Mouse (Mus musculus) ovary, postnatal 36 days (tissue): ENCODE measurements around the gene Hip1r.
A peak's percentile ranks its signal among the peaks of the same experiment; 100 is the strongest.

Source experiments
- DNase-seq: peaks from one replicate; pipeline ENCODE4 v3.0.0; 2022; ENCODE audit warnings: low spot score, mixed read lengths

Gene Hip1r

GRCm38 (mm10) chr5:123997211-123997751 is 23.9 kb downstream of the Hip1r start:
- DNase-seq: no peak

DNA sequence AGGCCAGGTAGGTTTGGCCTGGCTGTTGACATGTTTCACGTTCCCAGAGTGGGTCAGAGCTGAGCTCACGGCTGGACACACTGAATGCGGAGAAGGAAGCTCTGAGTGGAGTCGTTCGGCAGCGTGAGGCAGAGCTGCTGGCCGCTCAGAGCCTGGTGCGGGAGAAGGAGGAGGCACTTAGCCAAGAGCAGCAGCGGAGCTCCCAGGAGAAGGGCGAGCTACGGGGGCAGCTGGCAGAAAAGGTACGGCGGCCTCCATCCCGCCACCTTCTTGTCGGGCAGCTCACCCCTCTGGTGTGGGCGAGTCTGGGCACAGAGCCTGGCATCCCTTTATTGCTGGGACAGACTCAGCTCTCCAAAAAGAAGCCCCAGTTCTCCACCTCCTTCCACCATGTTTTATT is 24.4 kb downstream of the Hip1r start:
- DNase-seq: no peak

DNA sequence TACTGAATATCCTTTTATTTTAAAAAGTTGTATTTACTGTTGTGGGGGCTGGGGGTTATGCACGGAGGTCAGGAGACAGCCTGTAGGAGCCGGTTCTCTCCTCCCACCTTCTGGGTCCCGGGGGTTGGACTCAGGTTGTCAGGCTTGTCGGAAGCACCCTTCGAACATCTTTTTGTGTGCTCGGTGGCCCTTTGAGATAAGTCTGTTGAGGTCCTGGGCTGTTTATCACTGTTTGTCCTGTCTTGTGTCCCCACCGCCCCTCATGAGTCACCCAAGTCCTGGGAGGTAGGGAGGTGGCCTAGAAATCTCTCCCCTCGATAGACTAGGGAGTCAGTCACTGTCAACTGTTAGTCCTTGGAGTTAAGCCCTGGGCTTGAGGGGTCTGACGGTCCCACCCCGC is 24.9 kb downstream of the Hip1r start:
- no peak for DNase-seq

GRCm38 (mm10) chr5:124000824-124001223 is 27.4 kb downstream of the Hip1r start:
- peak; percentile 84 for DNase-seq

DNA sequence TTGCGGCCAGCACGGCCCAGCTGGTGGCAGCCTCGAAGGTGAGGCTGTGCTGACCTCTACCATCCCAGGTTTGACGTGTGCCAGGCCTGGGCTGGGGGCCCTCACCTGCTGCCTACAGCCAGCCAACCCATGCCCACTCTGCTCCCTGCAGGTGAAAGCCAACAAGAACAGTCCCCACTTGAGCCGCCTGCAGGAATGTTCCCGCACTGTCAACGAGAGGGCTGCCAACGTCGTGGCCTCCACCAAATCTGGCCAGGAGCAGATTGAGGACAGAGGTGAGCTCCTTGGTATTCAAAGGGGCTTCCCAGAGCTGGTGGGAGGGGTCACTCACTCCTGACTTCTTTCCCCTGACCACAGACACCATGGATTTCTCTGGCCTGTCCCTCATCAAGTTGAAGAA is 27.8 kb downstream of the Hip1r start:
- no peak for DNase-seq

DNA sequence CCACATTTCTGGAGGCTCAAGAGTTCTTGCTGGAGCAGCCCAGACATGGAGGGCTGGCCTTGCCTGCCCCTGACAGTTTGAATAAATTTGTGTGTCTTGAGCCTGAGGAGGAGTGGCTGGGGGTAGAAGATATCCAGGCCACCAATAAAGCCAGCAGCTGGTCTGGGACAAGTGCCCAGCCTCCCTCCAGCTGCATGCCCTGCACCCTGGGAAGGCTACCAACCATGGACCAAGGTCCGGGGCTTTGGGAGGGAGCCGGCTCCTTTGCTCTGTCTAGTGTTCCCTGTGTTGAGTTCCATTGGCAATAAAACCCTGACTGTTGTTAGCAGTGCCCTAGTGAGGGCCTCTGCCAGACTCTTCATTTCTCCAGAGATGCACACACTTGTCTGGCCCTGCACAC is 29.4 kb downstream of the Hip1r start:
- DNase-seq: peak; percentile 60

- no peak for DNase-seq
These were observed 29.9 kb downstream of the Hip1r start for GRCm38 (mm10) chr5:124003375-124003774.

- DNase-seq: peak; percentile 49
These were observed 31.1 kb downstream of the Hip1r start for GRCm38 (mm10) chr5:124004356-124005150.

- no peak for DNase-seq
These were observed 31.7 kb downstream of the Hip1r start for GRCm38 (mm10) chr5:124005151-124005500.

- no peak for DNase-seq
These were observed 32.2 kb downstream of the Hip1r start for GRCm38 (mm10) chr5:124005591-124005990.

DNA sequence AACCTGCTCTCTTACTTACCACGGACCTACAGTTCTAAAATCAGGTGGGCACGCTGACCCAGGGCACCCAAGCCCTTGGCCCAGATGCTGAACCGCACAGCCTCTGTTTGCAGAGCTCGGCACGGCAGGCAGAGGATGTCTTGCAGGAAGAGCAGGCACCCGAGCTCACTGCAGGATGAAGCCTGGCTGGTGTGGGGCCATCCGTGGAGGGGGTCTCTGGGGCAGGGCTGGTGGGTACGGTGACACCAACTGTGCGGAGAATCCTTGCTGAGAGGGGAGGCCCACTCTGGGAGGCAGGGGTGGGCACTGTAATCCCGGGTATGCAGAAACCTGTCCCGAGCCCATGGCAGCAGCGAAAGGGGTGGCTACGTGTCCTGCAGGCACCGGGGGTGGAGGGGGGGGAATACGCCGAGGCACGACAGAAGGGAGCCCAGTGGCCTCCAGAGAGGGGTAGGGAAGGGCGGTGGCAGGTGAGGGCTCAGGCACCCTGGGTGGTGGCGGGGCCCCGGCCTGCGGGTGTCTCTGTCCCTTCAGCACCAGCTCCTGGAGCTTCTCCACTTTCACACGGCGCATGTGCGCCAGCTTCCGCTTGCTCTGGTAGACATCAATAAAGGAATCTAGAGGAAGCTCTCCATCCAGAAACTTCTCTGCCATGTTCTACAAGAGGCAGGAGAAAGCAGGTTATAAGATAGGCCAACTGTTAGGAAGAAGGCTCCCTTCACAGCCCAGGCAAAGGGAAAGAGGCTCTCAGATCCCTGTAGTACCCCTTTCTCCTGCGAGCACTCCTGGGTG is 32.9 kb downstream of the Hip1r start:
- DNase-seq: no peak

DNA sequence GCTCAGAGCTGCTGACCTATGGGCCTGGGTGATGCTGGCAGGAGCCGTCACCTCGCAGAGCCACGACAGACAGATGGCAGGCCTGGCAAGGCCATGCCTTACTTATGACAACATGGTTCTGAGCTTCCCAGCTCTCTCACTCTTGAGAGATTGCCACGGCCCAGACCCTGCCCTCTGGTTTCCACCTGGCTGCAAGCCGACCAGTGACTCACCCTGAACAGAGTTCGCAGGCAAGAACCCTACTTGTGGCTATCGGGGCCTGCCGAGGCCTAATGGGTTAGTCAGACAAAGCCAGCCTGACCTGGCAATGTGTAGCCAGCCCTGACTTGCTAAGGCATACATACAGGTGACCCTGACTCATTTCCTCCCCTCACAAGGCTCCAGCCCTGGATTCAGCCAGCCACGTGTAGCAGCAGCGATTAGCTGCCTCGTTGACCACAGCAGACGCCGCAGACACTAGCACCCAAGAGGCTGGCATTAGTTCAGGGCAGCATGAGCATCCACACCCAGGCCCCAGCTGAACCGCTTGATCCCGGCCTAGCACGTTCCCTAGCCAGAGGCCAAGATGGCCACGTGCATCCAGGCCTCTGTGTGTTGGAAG is 33.6 kb downstream of the Hip1r start:
- DNase-seq: peak; percentile 46

DNA sequence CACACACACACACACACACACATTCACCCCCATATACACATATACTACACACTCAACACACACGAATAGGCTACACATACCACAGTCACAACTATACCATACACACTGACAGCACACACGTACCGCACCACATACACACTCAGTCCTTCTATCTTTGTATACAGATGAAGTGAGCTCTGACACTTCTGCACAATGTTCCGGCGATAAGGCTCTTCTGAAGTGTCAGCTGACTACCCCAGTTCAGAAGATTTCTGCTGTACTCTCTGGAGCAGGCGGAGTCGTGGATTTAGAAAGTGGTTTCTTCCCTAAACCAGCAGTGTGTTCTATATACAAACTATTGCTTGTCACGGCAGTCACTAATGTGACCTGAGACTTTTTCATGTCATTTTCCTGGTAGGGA is 36.6 kb downstream of the Hip1r start:
- DNase-seq: no peak

- DNase-seq: peak; percentile 60
These were observed 37.7 kb downstream of the Hip1r start for GRCm38 (mm10) chr5:124010910-124011655.

GRCm38 (mm10) chr5:124011927-124012326 is 38.5 kb downstream of the Hip1r start:
- DNase-seq: no peak

GRCm38 (mm10) chr5:124012885-124013284 is 39.5 kb downstream of the Hip1r start:
- DNase-seq: no peak

DNA sequence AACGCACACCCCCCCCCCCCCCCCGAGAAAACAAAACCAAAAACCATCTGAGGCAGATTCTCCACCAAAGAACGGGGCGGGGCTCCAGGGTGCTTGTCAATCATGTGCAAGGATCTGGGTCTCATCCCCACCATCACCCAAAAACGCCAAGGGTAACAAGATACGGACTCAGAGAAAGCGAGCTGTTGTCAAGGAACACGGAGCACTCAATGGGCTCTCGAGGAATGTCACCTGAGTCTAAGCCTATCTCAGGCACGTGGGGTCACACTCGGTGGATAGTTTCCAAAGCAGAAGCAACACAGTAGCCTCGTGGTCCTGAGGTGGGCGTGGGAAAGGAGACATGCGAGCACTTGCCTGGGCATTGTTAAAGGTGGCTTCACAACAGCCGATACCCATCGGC is 40.3 kb downstream of the Hip1r start:
- no peak for DNase-seq

- DNase-seq: no peak
These were observed 40.8 kb downstream of the Hip1r start for GRCm38 (mm10) chr5:124014180-124014579.

DNA sequence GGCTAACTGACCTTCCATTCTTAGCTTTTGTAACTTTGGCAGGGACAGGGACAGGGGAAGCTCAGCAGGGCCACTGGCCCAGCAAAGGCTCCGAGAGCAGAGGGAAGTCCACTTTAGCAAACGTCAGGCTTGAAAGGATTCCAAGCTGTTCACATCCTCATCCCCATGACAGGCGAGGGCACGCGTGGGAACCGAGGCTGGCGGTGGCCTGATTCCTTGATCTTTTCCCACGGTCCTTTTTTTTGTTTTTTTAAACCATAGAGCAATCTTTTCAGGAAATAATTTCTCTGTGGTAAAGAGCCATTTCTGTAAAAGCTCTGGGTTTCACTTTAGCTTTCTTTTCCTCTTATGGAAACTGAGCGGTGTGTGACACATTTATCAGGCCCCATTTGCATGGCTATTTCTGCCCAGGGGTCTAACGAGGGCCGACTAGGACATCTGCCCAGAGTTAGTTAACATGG is 41.4 kb downstream of the Hip1r start:
- DNase-seq: no peak

- no peak for DNase-seq
These were observed 42.3 kb downstream of the Hip1r start for GRCm38 (mm10) chr5:124015727-124016126.

DNA sequence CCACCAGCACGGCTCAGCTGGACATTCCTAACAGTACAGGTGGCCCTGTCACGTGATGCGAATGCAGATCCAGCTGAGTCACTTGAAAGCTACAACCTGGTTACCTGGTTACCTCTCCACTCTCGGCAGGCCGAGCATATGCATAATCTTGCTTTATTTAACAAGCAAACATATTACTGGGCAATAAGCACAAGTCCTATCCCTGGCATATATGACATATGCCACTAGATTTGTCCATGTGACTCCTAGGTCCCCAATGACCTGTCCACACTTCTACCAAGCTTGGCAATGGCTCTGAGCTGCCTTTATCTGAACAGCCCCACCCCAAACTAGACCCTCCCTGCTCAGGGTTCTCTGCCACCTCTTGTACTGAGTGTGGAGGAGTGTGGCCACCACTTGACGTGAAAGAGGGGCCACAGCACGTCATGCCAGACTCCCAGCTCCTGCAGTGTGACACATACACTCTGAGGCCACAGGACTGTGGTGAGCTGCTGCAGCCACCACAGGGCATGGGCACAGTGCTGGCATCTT is 42.9 kb downstream of the Hip1r start:
- DNase-seq: no peak

DNA sequence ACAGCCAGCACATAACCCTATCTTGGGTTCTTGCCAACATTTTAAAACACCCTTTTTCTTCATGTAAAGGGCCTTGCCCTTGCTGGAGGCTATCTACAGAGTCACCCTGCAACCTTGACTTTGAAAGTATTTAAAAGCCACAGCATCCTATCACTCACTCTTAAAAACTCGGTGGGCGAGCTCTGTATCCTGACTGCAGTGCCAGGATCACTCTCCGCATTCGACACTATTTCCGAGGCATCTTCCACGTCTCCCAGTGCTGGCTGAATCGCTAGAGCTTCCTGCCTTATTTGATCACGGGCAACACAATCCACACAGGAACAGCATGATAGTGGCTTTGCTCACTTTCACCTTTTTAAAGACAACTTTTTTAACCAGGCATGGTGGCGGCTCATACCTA is 44.5 kb downstream of the Hip1r start:
- DNase-seq: no peak
